Mouse (Mus musculus) CD4-positive helper T cell, adult 2 months (primary cell): ENCODE results near the gene Lrguk.

ENCODE experiments used
- DNase-seq: peaks from one replicate; pipeline ENCODE4 v3.0.0-alpha.2; 2012; ENCODE audit warnings: low read depth, missing footprints, low spot score

The Lrguk gene

GRCm38 (mm10) chr6:34173251-34173650 lies 144.0 kb downstream of the Lrguk start:
- no peak for DNase-seq

GRCm38 (mm10) chr6:34174715-34175114 lies 145.5 kb downstream of the Lrguk start:
- no peak for DNase-seq

- DNase-seq = peak; percentile 76
Measured at GRCm38 (mm10) chr6:34176111-34176863, 147.0 kb downstream of the Lrguk start.

GRCm38 (mm10) chr6:34176864-34177247 lies 147.6 kb downstream of the Lrguk start, which contains the start of gene Slc35b4:
Slc35b4 (minus strand) TSS chr6:34177111.
- peak; percentile 96 for DNase-seq

- DNase-seq = no peak
Measured at GRCm38 (mm10) chr6:34179007-34179406, 149.8 kb downstream of the Lrguk start.

- DNase-seq = no peak
Measured at GRCm38 (mm10) chr6:34179911-34180310, 150.7 kb downstream of the Lrguk start.

- no peak for DNase-seq
Measured at GRCm38 (mm10) chr6:34181961-34182360, 152.7 kb downstream of the Lrguk start.

GRCm38 (mm10) chr6:34183326-34183725 lies 154.1 kb downstream of the Lrguk start:
- no peak for DNase-seq
